Mouse (Mus musculus) CH12.LX (cell line): Measurements from ENCODE around the gene Pdzd8. TPM values are rescaled to one million over a fixed set of nuclear protein-coding genes. Genes with fewer than 3 reads are reported as not detected.

ENCODE experiments used
- DNase-seq: peaks from one replicate; pipeline ENCODE4 v3.0.0-alpha.2; 2013; ENCODE audit errors: extremely low read depth
- H3K27ac ChIP-seq: 2 replicates; pipeline ENCODE4 v1.5.1; 2012; ENCODE audit warnings: low read depth, mild to moderate bottlenecking, control low read depth, moderate library complexity; ENCODE audit not compliant: insufficient read depth
- H3K27me3 ChIP-seq: replicated peaks from 2 replicates; pipeline ENCODE3; 2012; ENCODE audit warnings: inconsistent platforms
- H3K36me3 ChIP-seq, 2 experiments: replicated peaks in 1 of 2; 2 replicates each; pipeline versions ENCODE3 to v1.6.1; 2012; ENCODE audit warnings: inconsistent platforms in 1 of 2, low read length in 1 of 2, mild to moderate bottlenecking in 1 of 2, mixed read lengths in 1 of 2, moderate library complexity in 1 of 2; ENCODE audit not compliant: control insufficient read depth in 1 of 2, insufficient read depth in 1 of 2
- H3K4me1 ChIP-seq, 2 experiments: 2 replicates each; pipeline ENCODE4 v1.6.1; 2012; ENCODE audit warnings: inconsistent platforms in 1 of 2, moderate library complexity in 1 of 2; ENCODE audit not compliant: insufficient read depth in 2 of 2, control insufficient read depth in 1 of 2
- H3K4me2 ChIP-seq: 2 replicates; pipeline ENCODE4 v1.6.1; 2012; ENCODE audit warnings: low read depth, mild to moderate bottlenecking, control low read depth; ENCODE audit not compliant: poor library complexity, insufficient read depth, severe bottlenecking
- H3K4me3 ChIP-seq, 3 experiments: fragments of 150-350 bp in 1 of 3; sonication (generic) in 1 of 3; replicated peaks in 1 of 3; 2 replicates each; pipeline versions ENCODE3 to v1.5.1; 2011 to 2012; ENCODE audit warnings: low read depth in 2 of 3, low read length in 2 of 3, mild to moderate bottlenecking in 2 of 3, moderate library complexity in 2 of 3, control low read depth in 1 of 3, improper control_type of control experiment in 1 of 3, inconsistent platforms in 1 of 3, mixed read lengths in 1 of 3; ENCODE audit not compliant: poor library complexity in 1 of 3
- H3K79me2 ChIP-seq: replicated peaks from 2 replicates; pipeline ENCODE4 v1.6.1; 2012; ENCODE audit warnings: mild to moderate bottlenecking, moderate library complexity; ENCODE audit not compliant: control insufficient read depth, poor library complexity, insufficient read depth, severe bottlenecking; ENCODE audit errors: extremely low read depth
- H3K9ac ChIP-seq: 2 replicates; pipeline ENCODE4 v1.6.1; 2012; ENCODE audit warnings: low read depth, mild to moderate bottlenecking, control low read depth, moderate library complexity; ENCODE audit not compliant: insufficient read depth
- H3K9me3 ChIP-seq: replicated peaks from 2 replicates; pipeline ENCODE3; 2012; ENCODE audit warnings: low read length, inconsistent platforms, mixed read lengths
- BHLHE40 ChIP-seq: IDR thresholded peaks from 2 replicates; pipeline ENCODE4 v1.6.1; 2011; ENCODE audit warnings: mild to moderate bottlenecking, low read depth, low read length, improper control_type of control experiment
- CHD1 ChIP-seq: IDR thresholded peaks from 2 replicates; pipeline ENCODE4 v1.6.1; 2012; ENCODE audit warnings: low read depth, low read length, improper control_type of control experiment, inconsistent platforms
- CTCF ChIP-seq, 2 experiments: IDR thresholded peaks in 1 of 2; conservative IDR thresholded peaks in 1 of 2; 2 replicates each; pipeline ENCODE4 v1.5.1; 2011 to 2012; ENCODE audit warnings: low read depth in 2 of 2, low read length in 2 of 2, improper control_type of control experiment in 1 of 2, inconsistent platforms in 1 of 2, mild to moderate bottlenecking in 1 of 2, moderate library complexity in 1 of 2
- EP300 ChIP-seq: IDR thresholded peaks from 2 replicates; pipeline ENCODE4 v1.6.1; 2011; ENCODE audit warnings: low read length, improper control_type of control experiment
- JUND ChIP-seq: conservative IDR thresholded peaks from 2 replicates; pipeline ENCODE4 v1.6.1; 2011; ENCODE audit warnings: low read depth, low read length, improper control_type of control experiment
- KAT2A ChIP-seq: IDR thresholded peaks from 2 replicates; pipeline ENCODE4 v1.6.1; 2012; ENCODE audit warnings: low read length, improper control_type of control experiment, inconsistent platforms; ENCODE audit not compliant: insufficient replicate concordance
- MAFK ChIP-seq: IDR thresholded peaks from 2 replicates; pipeline ENCODE4 v1.6.1; 2011; ENCODE audit warnings: low read length, improper control_type of control experiment; ENCODE audit not compliant: insufficient replicate concordance
- MAZ ChIP-seq: IDR thresholded peaks from 2 replicates; pipeline ENCODE4 v1.6.1; 2012; ENCODE audit warnings: low read depth, mild to moderate bottlenecking, inconsistent platforms, low read length, improper control_type of control experiment, moderate library complexity
- MXI1 ChIP-seq: IDR thresholded peaks from 2 replicates; pipeline ENCODE4 v1.6.1; 2011; ENCODE audit warnings: mild to moderate bottlenecking, low read depth, low read length, improper control_type of control experiment
- MYC ChIP-seq: IDR thresholded peaks from 2 replicates; pipeline ENCODE4 v1.6.1; 2011; ENCODE audit warnings: low read depth, mild to moderate bottlenecking, improper control_type of control experiment, low read length
- NELFE ChIP-seq: IDR thresholded peaks from 2 replicates; pipeline ENCODE4 v1.6.1; 2011; ENCODE audit warnings: low read depth, low read length, improper control_type of control experiment
- NRF1 ChIP-seq: IDR thresholded peaks from 2 replicates; pipeline ENCODE4 v1.6.1; 2014; ENCODE audit warnings: low read depth, mild to moderate bottlenecking, inconsistent platforms, low read length, improper control_type of control experiment, moderate library complexity
- PAX5 ChIP-seq: IDR thresholded peaks from 2 replicates; pipeline ENCODE4 v1.6.1; 2012; ENCODE audit warnings: low read length, inconsistent platforms, mixed read lengths
- POLR2AphosphoS2 ChIP-seq: IDR thresholded peaks from 2 replicates; pipeline ENCODE4 v1.6.1; 2011; ENCODE audit warnings: low read depth, low read length, improper control_type of control experiment
- RAD21 ChIP-seq: IDR thresholded peaks from 2 replicates; pipeline ENCODE4 v1.6.1; 2011; ENCODE audit warnings: low read depth, mild to moderate bottlenecking, low read length, improper control_type of control experiment, moderate library complexity
- RCOR1 ChIP-seq: conservative IDR thresholded peaks from 2 replicates; pipeline ENCODE4 v1.6.1; 2012; ENCODE audit warnings: low read depth, mild to moderate bottlenecking, inconsistent platforms, low read length, improper control_type of control experiment
- SMC3 ChIP-seq: IDR thresholded peaks from 2 replicates; pipeline ENCODE4 v1.6.1; 2011; ENCODE audit warnings: low read depth, low read length, improper control_type of control experiment
- UBTF ChIP-seq: IDR thresholded peaks from 2 replicates; pipeline ENCODE4 v1.6.1; 2012; ENCODE audit warnings: low read depth, mild to moderate bottlenecking, inconsistent platforms, low read length, improper control_type of control experiment, moderate library complexity
- ZC3H11A ChIP-seq: IDR thresholded peaks from 2 replicates; pipeline ENCODE4 v1.6.1; 2012; ENCODE audit warnings: low read depth, mild to moderate bottlenecking, inconsistent platforms, low read length, improper control_type of control experiment
- ZKSCAN1 ChIP-seq: IDR thresholded peaks from 2 replicates; pipeline ENCODE4 v1.6.1; 2012; ENCODE audit warnings: low read depth, inconsistent platforms, low read length, improper control_type of control experiment, borderline replicate concordance
- ZMIZ1 ChIP-seq: IDR thresholded peaks from 2 replicates; pipeline ENCODE4 v1.6.1; 2012; ENCODE audit warnings: low read depth, mild to moderate bottlenecking, inconsistent platforms, low read length, improper control_type of control experiment
- dilution Hi-C: fragments of 300-500 bp; cut with MboI; formaldehyde crosslinking; loops from 2 replicates; pipeline ENCODE4 v1.14.3; 2020; ENCODE audit warnings: low sequenced_read_pairs; ENCODE audit not compliant: extremely low pct_unique_long_range_greater_than_20kb, extremely low pct_ligation_motif_present
- in situ Hi-C: fragments of 300-500 bp; cut with MboI; formaldehyde crosslinking; loops from 3 replicates; pipeline ENCODE4 v1.14.3; 2019; ENCODE audit warnings: low sequenced_read_pairs, low pct_ligation_motif_present, low pct_unique_long_range_greater_than_20kb, mixed read lengths
- polyA plus RNA-seq: library from polyadenylated mRNA; unstranded; fragments of >175 nt; gene quantifications from 2 replicates; pipeline ENCODE4 v1.2.1, GENCODE M21; 2012; ENCODE audit warnings: low read depth; ENCODE audit not compliant: insufficient read length
- total RNA-seq, 2 experiments: library from RNA; depleted of rRNA; stranded (reverse); fragments of 300-350 nt in 1 of 2; fragments of >200 nt in 1 of 2; gene quantifications; 2 replicates each; pipeline ENCODE4 v1.2.3; 2012 to 2014

Gene Pdzd8
- total and polyA plus RNA-seq, 3 experiments: 14.5 to 22.8 (median 20.2) TPM

GRCm38 (mm10) chr19:59321990-59322389, 23.6 kb downstream of the Pdzd8 start, which contains the start of gene Rps12-ps3:
TSS of gene Rps12-ps3 (plus strand) at chr19:59322290.
- TF ChIP-seq UBTF (no peak), MAZ (no peak), PAX5 (no peak), NRF1 (no peak), BHLHE40 (no peak), SMC3 (no peak), MAFK (no peak), JUND (no peak), EP300 (no peak), ZMIZ1 (no peak), KAT2A (no peak), CTCF (conservative IDR thresholded peaks at IDR 0.05 in 1 of 2, IDR thresholded peaks at IDR 0.05 in 1 of 2; ENCODE audit: low read depth in 2 of 2, low read length in 2 of 2) (no peak), MYC (no peak), MXI1 (no peak), ZKSCAN1 (no peak), NELFE (no peak), ZC3H11A (no peak), POLR2AphosphoS2 (no peak), CHD1 (no peak), RCOR1 (no peak)
- Histone ChIP-seq H3K4me2 (no peak within 1 kb of the TSS), H3K27me3 (no peaks in the 10 kb centered on the region), H3K27ac (no peak within 1 kb of the TSS), H3K36me3 (peaks cover 18 to 53% of the 10 kb centered on the region in 2 experiments), H3K4me3 (no peak within 1 kb of the TSS), H3K9ac (no peak within 1 kb of the TSS), H3K9me3 (no peaks in the 10 kb centered on the region), H3K4me1 (peaks cover 2 to 5% of the 10 kb centered on the region in 2 experiments; a peak in 2 of 4 replicates), H3K79me2 (peaks cover 3% of the 10 kb centered on the region; the same call in 1 of the 2 replicates)
- no peak for DNase-seq
- in situ Hi-C loops: no loop called here
- dilution Hi-C loops: no loop called here

- H3K36me3 ChIP-seq: peaks cover 16 to 46% of the 10 kb centered on the region in 2 experiments
- H3K9me3 ChIP-seq: no peaks in the 10 kb centered on the region
- H3K4me3 ChIP-seq: no peak overlapping the region
- H3K27me3 ChIP-seq: no peaks in the 10 kb centered on the region
- H3K27ac ChIP-seq: no peak overlapping the region
- peaks cover 7% of the 10 kb centered on the region; the same call in 1 of the 2 replicates for H3K79me2 ChIP-seq
- dilution Hi-C loops: no loop called here
- TF ChIP-seq RAD21: peak; percentile 50
- TF ChIP-seq NELFE: no peak
- peak in 1 of 2 experiments; percentile 67; a peak in 2 of 4 replicates for TF ChIP-seq CTCF (conservative IDR thresholded peaks at IDR 0.05 in 1 of 2, IDR thresholded peaks at IDR 0.05 in 1 of 2; ENCODE audit: low read depth in 2 of 2, low read length in 2 of 2)
- no peak for TF ChIP-seq EP300
- 0 out of 2 replicates have a peak, but pooled peaks have one; percentile 8 for TF ChIP-seq SMC3
- TF ChIP-seq MXI1: no peak
- TF ChIP-seq, all 38 proteins: peak for 3
- H3K9ac ChIP-seq: no peak overlapping the region
- no peak overlapping the region for H3K4me2 ChIP-seq
- DNase-seq: peak; percentile 16
- in situ Hi-C loops: no loop called here
- peaks cover 0 to 4% of the 10 kb centered on the region in 2 experiments; a peak in 1 of 4 replicates for H3K4me1 ChIP-seq
These were observed 29.0 kb downstream of the Pdzd8 start for GRCm38 (mm10) chr19:59316571-59316970.
